Mouse (Mus musculus) small intestine, adult 2 months (tissue): Measurements from ENCODE around the gene Cacna1c. TPM values are rescaled to one million over a fixed set of nuclear protein-coding genes. Genes with fewer than 3 reads are reported as not detected.

ENCODE experiments used
- H3K27ac ChIP-seq: fragments of 200-500 bp; 2 replicates; pipeline ENCODE4 v1.5.1; 2012; ENCODE audit warnings: low read depth, low read length, control low read depth, inconsistent platforms; ENCODE audit not compliant: insufficient read depth
- H3K27me3 ChIP-seq: fragments of 200-500 bp; 2 replicates; pipeline ENCODE4 v1.6.1; 2012; ENCODE audit warnings: mild to moderate bottlenecking, moderate library complexity, low read length, inconsistent platforms; ENCODE audit not compliant: control insufficient read depth, insufficient read depth
- H3K36me3 ChIP-seq: fragments of 200-500 bp; 2 replicates; pipeline ENCODE4 v1.6.1; 2012; ENCODE audit warnings: mild to moderate bottlenecking, low read length, control low read depth, inconsistent platforms; ENCODE audit not compliant: control insufficient read depth, insufficient read depth
- H3K4me1 ChIP-seq: fragments of 200-500 bp; 2 replicates; pipeline ENCODE4 v1.6.1; 2012; ENCODE audit warnings: low read length, inconsistent platforms, mixed read lengths; ENCODE audit not compliant: control insufficient read depth, insufficient read depth, insufficient read length
- H3K4me3 ChIP-seq: fragments of 200-500 bp; 2 replicates; pipeline ENCODE4 v1.5.1; 2012; ENCODE audit warnings: low read depth, mild to moderate bottlenecking, control low read depth, inconsistent platforms, low read length, moderate library complexity
- CTCF ChIP-seq: fragments of 200-500 bp; IDR thresholded peaks from 2 replicates; pipeline ENCODE4 v1.5.1; 2012; ENCODE audit warnings: low read depth, mild to moderate bottlenecking, control low read depth, inconsistent platforms, low read length, moderate library complexity, mixed read lengths; ENCODE audit not compliant: insufficient replicate concordance, insufficient read length; ENCODE audit errors: extremely low read depth
- POLR2A ChIP-seq: fragments of 200-500 bp; IDR thresholded peaks from 2 replicates; pipeline ENCODE4 v1.6.1; 2012; ENCODE audit warnings: low read depth, mild to moderate bottlenecking, control low read depth, inconsistent platforms, low read length, moderate library complexity
- WGBS: fragments of 180-500 bp; shearing (Covaris S2); methylation state at CpG from one replicate; pipeline ENCODE4 v1.1.7; 2018; 5-methylcytosine and 5-hydroxymethylcytosine counted together
- polyA plus RNA-seq: library from polyadenylated mRNA; depleted of rRNA; stranded (reverse); fragments of >200 nt; gene quantifications from 2 replicates; pipeline ENCODE4 v1.2.3, GENCODE M21; 2012

The Cacna1c gene
- polyA plus RNA-seq, 1 experiment: 2.6 TPM

- Histone ChIP-seq H3K36me3 (no peaks in the 10 kb centered on the region), H3K27me3 (no peaks in the 10 kb centered on the region), H3K27ac (no peak overlapping the region), H3K4me3 (no peak overlapping the region), H3K4me1 (no peaks in the 10 kb centered on the region)
- TF ChIP-seq POLR2A: no peak
- TF ChIP-seq CTCF: no peak
- WGBS: 38% methylated on average over 5 of the region's 5 CpGs
Measured at GRCm38 (mm10) chr6:118897101-118897500, 299.1 kb downstream of the Cacna1c start.

- H3K4me1 ChIP-seq: no peaks in the 10 kb centered on the region
- no peak overlapping the region for H3K27ac ChIP-seq
- H3K27me3 ChIP-seq: no peaks in the 10 kb centered on the region
- TF ChIP-seq POLR2A: no peak
- TF ChIP-seq CTCF: no peak
- 87% methylated on average over 6 of the region's 6 CpGs for WGBS
- no peaks in the 10 kb centered on the region for H3K36me3 ChIP-seq
- no peak overlapping the region for H3K4me3 ChIP-seq
Measured at GRCm38 (mm10) chr6:118894043-118894442, 302.2 kb downstream of the Cacna1c start.

GRCm38 (mm10) chr6:118889441-118889840 lies 306.8 kb downstream of the Cacna1c start:
- TF ChIP-seq POLR2A (no peak), CTCF (no peak)
- WGBS: 74% methylated on average over 4 of the region's 4 CpGs
- no peak overlapping the region for H3K4me3 ChIP-seq

GRCm38 (mm10) chr6:118887032-118887431 lies 309.2 kb downstream of the Cacna1c start:
- Histone ChIP-seq H3K27me3 (no peaks in the 10 kb centered on the region), H3K36me3 (no peaks in the 10 kb centered on the region)
- WGBS: 84% methylated on average over 8 of the region's 8 CpGs

More at GRCm38 (mm10) chr6:118889441-118889840, 306.8 kb downstream of the Cacna1c start:
- H3K27ac ChIP-seq: no peak overlapping the region
- H3K27me3 ChIP-seq: no peaks in the 10 kb centered on the region
- H3K4me1 ChIP-seq: peaks cover 2% of the 10 kb centered on the region; the same call in 1 of the 2 replicates
- no peaks in the 10 kb centered on the region for H3K36me3 ChIP-seq

GRCm38 (mm10) chr6:118884961-118885360 lies 311.3 kb downstream of the Cacna1c start:
- 65% methylated on average over 1 of the region's 1 CpGs for WGBS
- no peak overlapping the region for H3K27ac ChIP-seq
- no peaks in the 10 kb centered on the region for H3K36me3 ChIP-seq
- no peak for TF ChIP-seq CTCF
- TF ChIP-seq POLR2A: no peak
- H3K4me3 ChIP-seq: no peak overlapping the region
- H3K27me3 ChIP-seq: no peaks in the 10 kb centered on the region
- H3K4me1 ChIP-seq: peaks cover 2% of the 10 kb centered on the region; the same call in 1 of the 2 replicates

More at GRCm38 (mm10) chr6:118887032-118887431, 309.2 kb downstream of the Cacna1c start:
- no peak for TF ChIP-seq POLR2A
- no peak for TF ChIP-seq CTCF
- Histone ChIP-seq H3K27ac (no peak overlapping the region), H3K4me3 (no peak overlapping the region), H3K4me1 (peaks cover 2% of the 10 kb centered on the region; the same call in 1 of the 2 replicates)

GRCm38 (mm10) chr6:118884073-118884551 lies 312.1 kb downstream of the Cacna1c start:
- Histone ChIP-seq H3K4me1 (peaks cover 2% of the 10 kb centered on the region; the same call in 1 of the 2 replicates), H3K36me3 (no peaks in the 10 kb centered on the region), H3K4me3 (no peak overlapping the region), H3K27ac (no peak overlapping the region), H3K27me3 (no peaks in the 10 kb centered on the region)
- no peak for TF ChIP-seq POLR2A
- no peak for TF ChIP-seq CTCF
- 77% methylated on average over 8 of the region's 8 CpGs for WGBS

GRCm38 (mm10) chr6:118876204-118876603 lies 320.0 kb downstream of the Cacna1c start:
- TF ChIP-seq POLR2A (no peak), CTCF (no peak)
- H3K27me3 ChIP-seq: no peaks in the 10 kb centered on the region
- H3K36me3 ChIP-seq: no peaks in the 10 kb centered on the region
- WGBS: 47% methylated on average over 2 of the region's 2 CpGs
- no peak overlapping the region for H3K27ac ChIP-seq
- no peak overlapping the region for H3K4me3 ChIP-seq
- no peaks in the 10 kb centered on the region for H3K4me1 ChIP-seq
